Mouse (Mus musculus) embryonic facial prominence, embryonic 14.5 days (tissue): Measurements from ENCODE around the gene Ube3b. TPM values are rescaled to one million over a fixed set of nuclear protein-coding genes. Genes with fewer than 3 reads are reported as not detected.

Experiments
- ATAC-seq: fragments of 200-750 bp; cut with Nextera tagmentation; 2 replicates; pipeline ENCODE4 v1.8.0; 2017; ENCODE audit warnings: low read depth, moderate number of reproducible peaks, moderate TSS enrichment
- DNase-seq: peaks from one replicate; pipeline ENCODE4 v3.0.0-alpha.2; 2015; ENCODE audit warnings: low spot score
- H3K27ac ChIP-seq: fragments of 300-500 bp; sonication (generic); replicated peaks from 2 replicates; pipeline ENCODE4 v1.5.1; 2014; ENCODE audit warnings: low read depth, mild to moderate bottlenecking, low read length, moderate library complexity
- H3K27me3 ChIP-seq: fragments of 300-500 bp; sonication (generic); replicated peaks from 2 replicates; pipeline ENCODE4 v1.6.1; 2014; ENCODE audit warnings: low read length; ENCODE audit not compliant: control insufficient read depth, insufficient read depth
- H3K36me3 ChIP-seq: fragments of 300-500 bp; sonication (generic); 2 replicates; pipeline ENCODE4 v1.6.1; 2014; ENCODE audit warnings: low read length, mixed read lengths; ENCODE audit not compliant: control insufficient read depth, insufficient read depth
- H3K4me1 ChIP-seq: fragments of 300-500 bp; sonication (generic); 2 replicates; pipeline ENCODE4 v1.6.1; 2014; ENCODE audit warnings: antibody characterized with exemption, low read length; ENCODE audit not compliant: control insufficient read depth, insufficient read depth
- H3K4me2 ChIP-seq: fragments of 300-500 bp; sonication (generic); 2 replicates; pipeline ENCODE4 v1.6.1; 2014; ENCODE audit warnings: low read depth, mild to moderate bottlenecking, low read length, moderate library complexity, mixed read lengths
- H3K4me3 ChIP-seq: fragments of 300-500 bp; sonication (generic); 2 replicates; pipeline ENCODE4 v1.5.1; 2014; ENCODE audit warnings: low read depth, mild to moderate bottlenecking, low read length
- H3K9ac ChIP-seq: fragments of 300-500 bp; sonication (generic); 2 replicates; pipeline ENCODE4 v1.6.1; 2014; ENCODE audit warnings: low read depth, mild to moderate bottlenecking, low read length, moderate library complexity, mixed read lengths
- H3K9me3 ChIP-seq: fragments of 300-500 bp; sonication (generic); 2 replicates; pipeline ENCODE4 v1.6.1; 2016; ENCODE audit warnings: low read length; ENCODE audit not compliant: control insufficient read depth
- WGBS: fragments of 180-500 bp; shearing (Covaris S2); extraction: QIAGEN DNeasy Blood & Tissue Kit; methylation state at CpG from one replicate; pipeline ENCODE4 v1.1.7; 2014; 5-methylcytosine and 5-hydroxymethylcytosine counted together
- polyA plus RNA-seq: library from polyadenylated mRNA; unstranded; fragments of >200 nt; fragmentation: Nextera tagmentation; extraction: Ambion mirVana; gene quantifications from 2 replicates; pipeline ENCODE4 v1.2.1, GENCODE M21; 2014

Gene Ube3b
- polyA plus RNA-seq, 1 experiment from 2014 or later = 44.5 TPM

- ATAC-seq (no peak), DNase-seq (peak; percentile 21)
- Histone ChIP-seq H3K9me3 (no peaks in the 10 kb centered on the region), H3K27ac (no peak overlapping the region), H3K4me2 (no peak overlapping the region), H3K36me3 (peaks cover 100% of the 10 kb centered on the region), H3K27me3 (no peaks in the 10 kb centered on the region), H3K9ac (no peak overlapping the region), H3K4me3 (no peak overlapping the region), H3K4me1 (no peaks in the 10 kb centered on the region)
- WGBS = 86% methylated on average over 13 of the region's 13 CpGs
Measured at GRCm38 (mm10) chr5:114410429-114410828, 30.0 kb downstream of the Ube3b start.

- peaks cover 100% of the 10 kb centered on the region for H3K36me3 ChIP-seq
- DNase-seq (peak; percentile 51), ATAC-seq (peak; percentile 56; the same call in 1 of the 2 replicates)
- no peak overlapping the region for H3K27ac ChIP-seq
- H3K27me3 ChIP-seq = no peaks in the 10 kb centered on the region
- no peak overlapping the region for H3K4me3 ChIP-seq
- no peaks in the 10 kb centered on the region for H3K4me1 ChIP-seq
- no peak overlapping the region for H3K9ac ChIP-seq
- WGBS = 68% methylated on average over 23 of the region's 23 CpGs
- H3K9me3 ChIP-seq = no peaks in the 10 kb centered on the region
- H3K4me2 ChIP-seq = no peak overlapping the region
Measured at GRCm38 (mm10) chr5:114412361-114412998, 32.1 kb downstream of the Ube3b start.

- H3K27ac ChIP-seq = no peak overlapping the region
- no peak for ATAC-seq
- no peak overlapping the region for H3K4me3 ChIP-seq
- WGBS = 66% methylated on average over 16 of the region's 16 CpGs
- H3K9ac ChIP-seq = no peak overlapping the region
- no peaks in the 10 kb centered on the region for H3K4me1 ChIP-seq
- DNase-seq = no peak
- no peak overlapping the region for H3K4me2 ChIP-seq
- H3K36me3 ChIP-seq = peaks cover 100% of the 10 kb centered on the region
- H3K27me3 ChIP-seq = no peaks in the 10 kb centered on the region
- H3K9me3 ChIP-seq = no peaks in the 10 kb centered on the region
Measured at GRCm38 (mm10) chr5:114413067-114413735, 32.8 kb downstream of the Ube3b start.

GRCm38 (mm10) chr5:114415606-114416005, 35.2 kb downstream of the Ube3b start:
- 89% methylated on average over 5 of the region's 5 CpGs for WGBS
- no peak for ATAC-seq

DNA sequence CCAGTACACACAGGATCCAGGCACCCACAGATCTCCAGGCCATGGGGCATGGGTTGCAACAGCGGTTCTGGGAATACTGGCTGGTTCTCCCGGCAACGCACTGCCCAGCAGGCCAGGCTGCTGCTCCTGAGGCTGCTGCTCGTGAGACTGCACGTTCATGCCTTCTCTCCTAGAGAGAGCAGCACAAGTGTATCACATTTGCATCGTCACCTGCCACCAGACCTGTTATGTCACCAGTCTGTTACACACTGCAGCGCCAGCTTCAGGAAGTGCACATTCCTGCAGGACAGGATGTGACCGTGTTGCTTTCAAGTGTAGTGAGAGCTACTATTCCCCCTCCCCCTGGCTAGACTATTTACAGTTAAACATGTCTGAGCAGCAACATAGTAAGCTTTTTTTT, 36.4 kb downstream of the Ube3b start:
- WGBS = 80% methylated on average over 7 of the region's 8 CpGs
- Histone ChIP-seq H3K4me2 (no peak overlapping the region), H3K4me3 (no peak overlapping the region), H3K9ac (no peak overlapping the region), H3K9me3 (no peaks in the 10 kb centered on the region), H3K36me3 (peaks cover 97% of the 10 kb centered on the region), H3K27me3 (no peaks in the 10 kb centered on the region), H3K27ac (no peak overlapping the region), H3K4me1 (no peaks in the 10 kb centered on the region)
- ATAC-seq (no peak), DNase-seq (no peak)

More at GRCm38 (mm10) chr5:114415606-114416005, 35.2 kb downstream of the Ube3b start:
- no peak overlapping the region for H3K9ac ChIP-seq
- H3K36me3 ChIP-seq = peaks cover 100% of the 10 kb centered on the region
- no peak for DNase-seq
- no peaks in the 10 kb centered on the region for H3K4me1 ChIP-seq
- H3K9me3 ChIP-seq = no peaks in the 10 kb centered on the region
- no peak overlapping the region for H3K4me2 ChIP-seq
- H3K27me3 ChIP-seq = no peaks in the 10 kb centered on the region
- H3K4me3 ChIP-seq = no peak overlapping the region
- H3K27ac ChIP-seq = no peak overlapping the region

GRCm38 (mm10) chr5:114418541-114418940, 38.1 kb downstream of the Ube3b start:
- Histone ChIP-seq H3K4me1 (no peaks in the 10 kb centered on the region), H3K4me2 (no peak overlapping the region), H3K9me3 (no peaks in the 10 kb centered on the region), H3K36me3 (peaks cover 80% of the 10 kb centered on the region), H3K9ac (no peak overlapping the region), H3K27me3 (no peaks in the 10 kb centered on the region), H3K4me3 (no peak overlapping the region), H3K27ac (no peak overlapping the region)
- WGBS = 82% methylated on average over 8 of the region's 8 CpGs
- DNase-seq (no peak), ATAC-seq (peak; percentile 26; the same call in 1 of the 2 replicates)

DNA sequence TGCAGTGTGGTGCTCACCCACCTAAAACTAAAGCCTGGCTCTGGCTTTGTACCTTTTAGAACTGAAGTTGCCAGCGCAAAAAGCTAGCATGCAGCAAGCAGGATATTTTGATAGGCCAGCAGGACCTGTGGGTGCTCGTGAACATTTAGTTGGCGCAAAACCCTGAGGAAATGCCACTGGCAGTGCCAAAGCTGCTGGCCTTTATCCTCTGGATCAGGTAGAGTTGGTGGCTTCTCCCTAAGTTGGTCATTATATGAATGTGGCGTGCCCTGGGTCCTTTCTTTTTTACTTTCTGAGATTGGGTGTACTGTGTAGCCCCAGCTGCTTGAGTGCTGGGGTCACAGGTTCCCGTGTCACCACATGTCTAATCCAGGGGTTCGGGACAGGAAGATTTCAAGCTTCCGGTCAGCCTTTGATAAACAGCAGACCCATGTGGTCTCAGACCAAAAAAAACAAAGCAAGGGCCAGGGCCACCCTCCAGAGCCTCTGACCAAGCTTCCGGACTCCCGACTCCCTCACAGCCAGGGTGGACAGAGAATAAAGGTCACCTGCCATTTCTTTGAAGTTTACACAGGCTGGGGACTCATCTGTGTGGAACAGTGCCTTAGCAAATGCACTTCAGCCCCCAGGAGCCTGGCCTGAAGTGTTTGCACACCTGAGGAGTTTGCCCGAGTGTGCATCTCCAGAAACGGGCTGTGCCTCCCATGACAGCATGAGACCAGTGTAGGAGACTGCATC, 41.3 kb downstream of the Ube3b start:
- no peak overlapping the region for H3K4me3 ChIP-seq
- H3K9me3 ChIP-seq = no peaks in the 10 kb centered on the region
- no peak overlapping the region for H3K4me2 ChIP-seq
- H3K4me1 ChIP-seq = no peaks in the 10 kb centered on the region
- peaks cover 48% of the 10 kb centered on the region for H3K36me3 ChIP-seq
- ATAC-seq = no peak
- H3K9ac ChIP-seq = no peak overlapping the region
- DNase-seq = no peak
- WGBS = 68% methylated on average over 11 of the region's 11 CpGs
- H3K27me3 ChIP-seq = no peaks in the 10 kb centered on the region
- H3K27ac ChIP-seq = no peak overlapping the region

DNA sequence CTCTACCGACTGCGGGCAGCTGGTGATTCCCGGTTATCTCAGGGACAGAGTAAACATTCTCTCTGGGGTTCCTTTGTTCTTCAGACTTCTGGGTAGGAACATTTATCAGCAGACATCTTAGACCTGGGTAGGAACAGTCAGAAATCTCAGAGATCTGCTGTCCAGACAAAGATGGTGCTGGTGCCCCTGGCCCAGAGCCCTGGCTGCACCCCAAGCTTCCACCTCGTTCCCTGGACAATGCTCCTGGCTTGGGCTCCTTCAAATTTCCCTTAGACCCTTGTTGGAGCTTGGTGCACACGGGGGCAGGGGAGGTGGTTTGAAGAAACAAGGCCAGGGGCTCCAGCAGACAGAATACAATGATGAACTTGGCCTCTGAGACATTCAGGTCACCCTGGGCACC, 42.2 kb downstream of the Ube3b start:
- no peaks in the 10 kb centered on the region for H3K27me3 ChIP-seq
- no peak overlapping the region for H3K4me2 ChIP-seq
- 51% methylated on average over 5 of the region's 5 CpGs for WGBS
- H3K9ac ChIP-seq = no peak overlapping the region
- H3K9me3 ChIP-seq = no peaks in the 10 kb centered on the region
- no peak overlapping the region for H3K27ac ChIP-seq
- DNase-seq (no peak), ATAC-seq (no peak)
- no peak overlapping the region for H3K4me3 ChIP-seq
- peaks cover 40% of the 10 kb centered on the region for H3K36me3 ChIP-seq
- no peaks in the 10 kb centered on the region for H3K4me1 ChIP-seq
